Mouse (Mus musculus): ENCODE data around the gene Tnpo2.
A peak's percentile ranks its signal among the peaks of the same experiment; 100 is the strongest.
"Not testable (repeated sequence)": the region's sequence is repeated elsewhere in the genome, so short reads cannot be mapped to it uniquely, and the experiment has no call there.

The Tnpo2 gene

DNA sequence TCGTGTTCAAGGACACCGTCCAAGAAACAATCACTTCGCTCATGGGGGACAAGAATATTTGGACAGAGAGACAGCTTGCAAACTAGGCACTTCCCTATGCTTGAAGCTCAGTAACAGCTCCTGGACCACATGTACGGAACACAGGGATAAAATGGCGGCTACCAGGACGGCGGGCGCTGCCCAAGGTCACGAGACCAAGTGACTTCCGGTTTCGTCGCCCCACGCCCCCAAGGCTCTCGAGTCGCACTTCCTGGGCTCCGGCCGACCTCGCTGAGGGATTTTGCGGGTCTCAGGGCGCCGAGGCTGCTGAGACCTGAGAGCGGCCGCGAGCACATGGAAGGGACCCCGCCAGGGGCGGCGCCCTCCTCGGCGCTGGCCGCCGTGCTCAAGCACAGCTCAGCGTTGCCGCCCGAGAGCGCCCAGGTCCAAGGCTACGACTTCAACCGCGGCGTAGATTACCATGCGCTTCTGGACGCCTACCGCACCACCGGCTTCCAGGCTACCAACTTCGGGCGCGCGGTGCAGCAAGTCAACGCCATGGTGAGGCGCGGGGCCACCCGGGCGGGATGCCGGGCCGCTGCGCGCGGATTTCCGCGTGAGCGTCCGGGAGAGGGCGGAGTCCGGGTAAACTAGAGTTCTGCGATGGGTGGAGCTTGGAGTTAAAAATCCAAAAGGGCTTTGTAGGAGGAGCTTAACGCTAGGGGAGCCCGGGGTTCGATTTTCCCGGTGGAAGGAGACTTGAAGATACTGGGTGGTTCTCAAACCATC lies 35.0 kb downstream of the Tnpo2 start, which contains the start of gene Dhps:
TSS of gene Dhps (plus strand) at position 244 of the 768 bp plus-strand sequence.
- DNase-seq (ENCODE audit: low spot score in 2 of 2): peak; percentile 86 to 90

DNA sequence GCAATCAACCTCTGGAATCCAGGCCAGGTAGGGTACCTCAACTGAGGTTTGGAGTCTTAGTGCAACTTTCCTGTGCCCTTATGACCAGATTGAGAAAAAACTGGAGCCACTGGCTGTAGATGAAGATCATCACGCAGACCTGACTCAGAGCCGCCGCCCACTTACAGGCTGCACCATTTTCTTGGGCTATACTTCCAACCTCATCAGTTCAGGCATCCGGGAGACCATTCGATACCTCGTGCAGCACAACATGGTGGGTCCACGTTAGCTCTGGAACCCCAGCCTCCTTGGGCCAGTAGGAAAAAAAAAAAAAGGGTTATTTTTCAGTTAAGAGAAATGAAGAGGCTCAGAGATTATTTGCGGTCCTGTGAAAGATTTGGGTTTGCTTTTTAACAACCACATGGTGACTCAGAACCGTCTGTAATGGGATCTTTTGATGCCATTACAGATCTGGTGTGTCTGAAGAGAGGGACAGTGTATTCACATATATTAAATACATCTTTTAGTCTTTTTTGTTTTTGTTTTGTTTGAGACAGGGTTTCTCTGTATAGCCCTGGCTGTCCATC lies 35.7 kb downstream of the Tnpo2 start:
- DNase-seq (ENCODE audit: low spot score in 2 of 2): no peak

DNA sequence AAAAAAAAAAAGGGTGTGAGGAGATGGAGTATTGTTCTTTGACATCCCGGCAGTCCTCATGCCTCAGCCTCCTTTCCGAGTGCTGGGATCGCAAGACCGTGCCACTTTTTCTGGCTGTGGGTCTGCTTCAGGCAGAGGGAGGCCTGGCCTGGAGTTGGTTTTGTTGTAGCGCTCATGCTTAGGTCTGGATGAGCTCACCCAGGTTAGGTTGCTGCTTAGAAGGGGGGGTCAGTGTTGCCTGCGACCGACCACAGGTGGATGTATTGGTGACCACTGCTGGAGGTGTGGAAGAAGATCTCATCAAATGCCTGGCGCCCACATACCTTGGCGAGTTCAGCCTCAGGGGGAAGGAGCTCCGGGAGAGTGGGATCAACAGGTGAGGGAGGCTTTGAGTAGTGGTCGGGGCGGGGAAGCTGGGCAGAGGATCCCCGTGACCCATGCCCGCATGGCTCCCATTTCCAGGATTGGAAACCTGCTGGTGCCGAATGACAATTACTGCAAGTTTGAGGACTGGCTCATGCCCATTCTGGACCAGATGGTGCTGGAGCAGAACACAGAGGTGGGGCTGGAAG lies 36.4 kb downstream of the Tnpo2 start:
- no peak for DNase-seq (ENCODE audit: low spot score in 2 of 2)

DNA sequence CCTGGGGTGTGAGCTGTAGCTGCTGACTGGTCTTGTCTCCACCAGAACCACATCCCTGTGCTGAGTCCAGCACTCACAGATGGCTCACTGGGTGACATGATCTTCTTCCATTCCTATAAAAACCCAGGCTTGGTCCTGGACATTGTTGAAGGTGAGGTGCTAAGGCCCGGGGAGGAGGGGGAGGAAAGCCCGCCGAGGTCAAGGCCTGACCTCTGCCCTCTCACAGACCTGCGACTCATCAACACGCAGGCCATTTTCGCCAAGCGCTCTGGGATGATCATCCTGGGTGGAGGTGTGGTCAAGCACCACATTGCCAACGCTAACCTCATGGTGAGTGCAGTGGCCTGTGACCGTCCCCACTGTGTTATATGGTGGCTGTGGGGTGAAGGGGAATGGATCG lies 37.5 kb downstream of the Tnpo2 start:
- no peak for DNase-seq (ENCODE audit: low spot score in 2 of 2)

DNA sequence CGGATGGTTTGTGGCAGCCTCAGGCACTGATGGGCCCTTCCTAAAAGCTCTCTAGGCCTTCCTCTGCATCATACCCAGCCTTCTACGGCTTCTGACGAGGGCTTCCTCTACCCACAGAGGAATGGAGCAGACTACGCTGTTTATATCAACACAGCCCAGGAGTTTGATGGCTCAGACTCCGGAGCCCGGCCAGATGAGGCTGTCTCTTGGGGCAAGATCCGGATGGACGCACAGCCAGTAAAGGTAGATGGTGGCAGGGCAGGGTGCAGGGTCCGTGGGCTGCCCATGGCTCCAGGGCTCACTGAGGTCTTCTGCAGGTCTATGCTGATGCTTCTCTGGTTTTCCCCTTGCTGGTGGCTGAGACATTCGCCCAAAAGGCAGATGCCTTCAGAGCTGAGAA lies 37.9 kb downstream of the Tnpo2 start:
- no peak for DNase-seq (ENCODE audit: low spot score in 2 of 2)

DNA sequence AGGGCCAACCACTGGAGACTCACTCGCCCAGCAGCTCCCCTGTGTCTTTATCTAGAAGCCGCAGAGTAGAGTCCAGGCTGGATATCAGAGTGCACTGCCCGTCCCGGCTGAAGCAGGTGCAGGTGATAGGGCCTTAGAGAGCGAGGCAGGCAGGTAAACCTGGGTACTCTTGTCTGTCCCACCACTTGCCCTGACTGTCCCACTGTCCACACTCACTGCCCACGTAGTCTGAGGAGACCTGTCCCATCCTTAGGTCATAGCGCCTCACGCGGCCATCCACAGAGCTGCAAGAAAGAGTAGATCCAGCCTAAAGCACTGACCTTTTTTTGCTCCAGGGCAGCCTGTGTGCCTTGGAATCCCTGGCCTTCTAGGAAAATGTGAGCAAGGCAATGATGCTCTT lies 39.3 kb downstream of the Tnpo2 start:
- no peak for DNase-seq (ENCODE audit: low spot score in 2 of 2)

DNA sequence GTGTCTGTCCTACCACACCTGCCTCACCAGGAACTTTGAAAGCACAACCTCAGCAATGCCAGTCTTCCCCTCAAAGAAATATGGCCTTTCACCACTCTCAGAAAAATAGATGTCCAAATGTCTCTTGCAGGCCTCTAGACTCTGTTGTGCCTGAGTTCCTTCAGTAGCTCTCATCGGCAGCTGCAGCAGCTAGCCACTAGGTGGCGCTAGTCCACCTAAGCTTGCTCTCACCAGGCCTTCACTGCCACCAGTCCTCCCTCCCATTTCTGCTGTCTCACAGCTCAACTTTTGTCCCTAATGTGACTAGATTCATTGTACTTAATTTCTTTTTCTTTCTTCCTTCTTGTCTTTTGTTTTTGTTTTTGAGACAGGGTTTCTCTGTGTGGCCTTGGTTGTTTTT lies 40.3 kb downstream of the Tnpo2 start:
- DNase-seq (ENCODE audit: low spot score in 2 of 2): peak; percentile 72 to 75

DNA sequence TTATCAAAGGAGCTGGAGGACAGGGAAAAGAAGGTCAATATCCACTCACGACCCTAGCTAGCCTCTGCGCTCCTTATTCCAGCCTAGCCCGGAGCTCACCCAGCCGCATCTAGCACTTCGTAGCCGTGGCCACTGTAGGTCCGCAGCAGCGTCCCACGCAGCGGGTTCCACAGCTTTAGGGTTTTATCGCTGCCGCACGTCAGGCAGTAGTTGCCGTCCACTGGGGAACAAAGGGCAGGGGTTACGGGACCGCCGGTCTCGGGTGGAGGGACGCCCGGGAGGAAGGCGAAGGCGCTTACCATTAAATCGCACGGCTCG lies 43.5 kb downstream of the Tnpo2 start:
- DNase-seq (ENCODE audit: low spot score in 2 of 2): no peak

DNA sequence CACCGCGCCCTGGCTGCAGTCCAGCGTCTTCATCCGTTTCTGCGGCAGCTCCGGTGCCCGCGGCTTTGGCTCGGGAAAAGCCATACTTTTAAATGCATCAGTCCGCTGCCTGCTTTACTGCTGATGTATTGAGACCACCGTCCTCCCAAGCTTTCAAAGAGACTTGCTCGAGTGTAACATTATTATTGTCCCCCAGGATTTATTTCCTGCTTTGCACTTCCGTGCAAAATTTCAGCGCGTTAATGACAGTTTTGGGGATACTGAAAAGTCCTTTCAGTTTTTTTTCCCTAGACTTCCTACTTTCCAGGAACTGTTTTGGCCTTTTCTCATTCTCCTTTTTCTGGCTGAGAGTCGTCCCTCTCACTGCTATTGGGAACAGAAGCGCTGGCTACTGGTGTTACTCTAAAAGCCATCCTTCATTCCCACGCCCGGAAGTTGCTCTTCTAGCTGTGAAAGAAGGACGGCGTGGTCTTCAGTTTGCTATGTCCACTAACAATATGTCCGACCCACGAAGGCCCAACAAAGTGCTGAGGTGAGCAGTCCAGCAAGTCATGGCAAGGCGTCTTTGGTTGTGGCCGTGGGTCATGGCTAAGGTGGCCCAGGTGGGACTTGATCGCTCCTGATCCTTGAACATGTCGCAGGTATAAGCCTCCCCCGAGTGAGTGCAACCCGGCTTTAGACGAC lies 44.0 kb downstream of the Tnpo2 start, which contains the start of gene Wdr83os:
TSS of gene Wdr83os (plus strand) at position 209 of the 684 bp plus-strand sequence.
- DNase-seq (ENCODE audit: low spot score in 2 of 2): no peak

DNA sequence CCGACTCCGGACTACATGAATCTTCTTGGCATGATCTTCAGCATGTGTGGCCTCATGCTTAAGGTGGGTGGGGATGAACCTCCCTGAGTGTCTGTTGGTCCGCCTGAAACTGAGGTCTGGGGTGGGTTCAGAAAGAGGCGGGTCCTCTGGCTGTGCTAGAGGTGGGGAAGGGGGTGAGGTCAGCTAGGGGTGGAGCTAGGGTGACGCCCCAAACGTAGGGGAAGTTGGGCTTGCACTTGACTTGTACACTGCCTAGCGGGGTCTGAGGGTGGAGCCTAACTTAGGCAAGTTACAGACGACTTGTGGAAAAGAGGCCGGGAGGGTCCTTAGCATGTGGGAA lies 44.5 kb downstream of the Tnpo2 start, which contains the start of gene Wdr83:
TSS of gene Wdr83 (minus strand) at position 91 of the 340 bp plus-strand sequence.
- no peak for DNase-seq (ENCODE audit: low spot score in 2 of 2)

DNA sequence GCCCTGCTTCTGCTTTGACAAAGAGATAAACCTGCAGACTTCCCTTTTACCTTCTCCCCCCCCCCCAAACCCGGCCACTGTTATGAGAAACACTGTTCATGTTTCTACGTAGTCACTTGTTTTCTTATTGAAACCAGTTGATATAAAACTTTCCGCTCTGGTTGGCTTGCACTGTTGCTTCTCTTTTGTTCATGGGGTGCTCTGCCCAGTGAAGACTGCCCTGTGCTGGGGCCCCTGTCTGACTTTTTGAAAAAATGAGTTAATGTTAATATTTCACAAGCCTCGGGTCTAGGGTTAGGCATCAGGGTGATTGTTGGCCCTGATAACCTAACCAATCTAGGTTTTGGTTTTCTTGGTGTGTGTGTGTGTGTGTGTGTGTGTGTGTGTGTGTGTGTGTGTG lies 45.5 kb downstream of the Tnpo2 start:
- not testable (repeated sequence) for DNase-seq (ENCODE audit: low spot score in 2 of 2)

DNA sequence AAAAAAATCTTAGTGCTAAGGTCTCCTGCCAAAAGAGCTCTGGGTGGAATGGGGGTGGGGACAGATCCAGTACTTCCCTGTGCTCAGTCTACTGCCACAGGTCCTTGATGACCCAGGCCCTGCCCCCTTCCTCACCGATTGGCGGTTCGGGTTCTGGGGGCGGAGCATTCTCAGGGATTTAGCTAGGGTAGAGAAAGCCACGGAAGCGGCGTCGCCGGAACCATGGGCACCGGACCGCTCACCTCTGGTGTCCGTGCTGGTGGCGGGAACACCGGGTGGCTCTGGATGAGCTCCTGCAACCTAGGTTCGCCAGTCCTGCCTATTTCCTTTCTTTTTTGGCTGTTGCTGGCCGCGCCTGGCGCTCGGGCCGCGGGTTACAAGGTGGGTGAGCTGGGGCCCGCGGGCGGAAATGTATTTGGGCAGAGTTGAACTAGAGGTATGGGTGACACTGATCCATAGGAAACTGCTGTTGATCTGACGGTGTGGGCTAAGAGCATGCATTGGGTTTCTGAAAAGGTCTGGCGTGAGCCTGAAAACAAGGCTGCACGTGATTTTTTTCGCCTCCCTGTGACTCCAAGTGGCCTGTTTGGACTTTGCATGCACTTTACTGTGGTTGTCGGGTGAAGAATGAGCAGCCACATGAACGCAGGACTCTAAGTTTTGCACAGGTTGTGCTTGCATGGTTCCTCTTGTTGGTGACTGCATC lies 46.5 kb downstream of the Tnpo2 start, which contains the start of gene Man2b1:
TSS of gene Man2b1 (plus strand) at position 163 of the 706 bp plus-strand sequence.
- peak; percentile 84 to 90 for DNase-seq (ENCODE audit: low spot score in 2 of 2)

DNA sequence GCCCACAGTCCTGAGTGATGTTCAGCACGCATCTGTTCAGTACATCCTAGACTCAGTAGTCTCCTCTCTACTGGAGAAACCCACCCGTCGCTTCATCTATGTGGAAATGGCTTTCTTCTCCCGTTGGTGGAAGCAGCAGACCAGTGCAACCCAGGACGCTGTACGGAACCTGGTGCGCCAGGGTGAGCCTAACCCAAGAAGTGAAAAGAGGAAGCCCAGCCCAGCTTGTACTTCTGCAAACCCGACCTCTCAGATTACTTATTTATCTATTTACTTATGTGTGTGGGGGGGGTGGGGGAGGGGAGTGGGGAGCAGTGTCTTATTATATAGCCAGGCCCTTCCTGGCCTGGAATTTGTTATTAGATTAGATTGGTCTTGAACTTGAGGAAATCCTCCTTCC lies 47.9 kb downstream of the Tnpo2 start:
- no peak for DNase-seq (ENCODE audit: low spot score in 2 of 2)

DNA sequence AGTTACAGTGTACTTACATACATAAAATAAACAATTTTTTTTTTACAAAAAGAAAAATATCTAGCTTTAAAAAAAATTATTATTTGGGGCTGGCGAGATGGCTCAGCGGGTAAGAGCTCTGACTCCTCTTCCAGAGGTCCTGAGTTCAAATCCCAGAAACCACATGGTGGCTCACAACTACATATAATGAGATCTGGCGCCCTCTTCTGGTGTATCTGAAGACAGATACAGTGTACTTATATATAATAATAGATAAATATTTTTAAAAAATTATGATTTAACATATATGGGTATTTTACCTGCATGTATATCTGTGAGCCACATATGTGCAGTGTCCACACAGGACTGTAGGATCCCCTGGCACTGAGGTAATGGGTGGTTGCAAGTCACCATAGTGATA lies 49.5 kb downstream of the Tnpo2 start:
- no peak for DNase-seq (ENCODE audit: low spot score in 2 of 2)

DNA sequence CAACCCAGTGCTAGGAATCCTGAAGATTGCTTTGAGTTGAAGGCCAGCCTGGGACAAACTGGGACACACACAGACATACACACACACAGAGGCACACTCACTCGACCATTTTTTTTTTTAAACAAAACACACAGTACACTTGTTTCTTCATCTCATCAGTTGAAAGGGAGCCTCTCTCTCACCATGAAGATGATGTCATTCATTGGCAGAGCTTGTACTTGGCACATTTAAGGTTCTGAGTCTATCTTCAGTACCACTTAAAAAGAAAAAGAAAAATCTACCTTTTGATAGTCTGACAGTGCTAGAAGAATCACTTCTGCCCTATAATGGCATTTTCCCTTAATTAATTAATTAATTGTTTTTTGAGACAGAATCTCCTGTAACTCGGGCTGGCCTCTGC lies 52.1 kb downstream of the Tnpo2 start:
- no peak for DNase-seq (ENCODE audit: low spot score in 2 of 2)

DNA sequence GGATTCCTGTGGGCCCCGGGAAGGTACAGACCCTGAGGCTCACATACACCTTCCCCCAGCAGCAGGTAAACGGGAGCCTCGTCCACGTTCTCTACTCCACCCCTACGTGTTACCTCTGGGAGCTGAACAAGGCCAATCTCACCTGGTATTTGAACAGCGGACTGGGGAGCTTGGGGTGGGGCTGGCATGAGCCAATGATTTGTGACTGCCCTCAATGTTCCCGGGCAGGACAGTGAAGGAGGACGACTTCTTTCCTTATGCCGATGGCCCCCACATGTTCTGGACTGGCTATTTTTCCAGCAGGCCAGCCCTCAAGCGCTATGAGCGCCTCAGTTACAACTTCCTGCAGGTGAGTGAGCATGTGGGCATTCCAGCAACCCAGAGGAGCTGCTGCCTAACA lies 54.1 kb downstream of the Tnpo2 start:
- DNase-seq (ENCODE audit: low spot score in 2 of 2): peak in 1 of 2 experiments; percentile 16

DNA sequence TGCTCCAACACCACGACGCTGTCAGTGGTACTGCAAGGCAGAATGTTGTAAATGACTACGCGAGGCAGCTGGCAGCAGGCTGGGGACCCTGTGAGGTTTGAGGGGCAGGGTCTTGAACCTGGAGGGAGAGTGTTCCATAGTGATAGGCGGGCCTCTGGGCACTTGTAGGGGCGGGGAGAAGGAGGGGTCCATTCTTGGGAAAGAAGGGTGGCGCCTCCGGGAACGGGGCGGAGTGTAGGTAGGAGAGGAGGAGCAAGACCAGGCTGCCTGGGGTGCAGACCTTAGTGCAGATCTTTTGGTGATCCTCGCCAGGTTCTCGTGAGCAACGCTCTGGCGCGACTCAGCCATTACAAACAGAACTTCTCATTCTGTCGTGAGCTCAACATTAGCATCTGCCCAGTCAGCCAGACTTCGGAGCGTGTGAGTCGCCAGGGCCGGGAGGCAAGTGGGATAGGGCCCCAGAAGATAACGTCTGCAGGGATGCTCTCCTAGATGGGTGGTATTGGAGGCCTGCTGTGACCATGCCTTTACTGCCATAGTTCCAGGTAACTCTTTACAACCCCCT lies 54.9 kb downstream of the Tnpo2 start:
- DNase-seq (ENCODE audit: low spot score in 2 of 2): peak in 1 of 2 experiments; percentile 14

DNA sequence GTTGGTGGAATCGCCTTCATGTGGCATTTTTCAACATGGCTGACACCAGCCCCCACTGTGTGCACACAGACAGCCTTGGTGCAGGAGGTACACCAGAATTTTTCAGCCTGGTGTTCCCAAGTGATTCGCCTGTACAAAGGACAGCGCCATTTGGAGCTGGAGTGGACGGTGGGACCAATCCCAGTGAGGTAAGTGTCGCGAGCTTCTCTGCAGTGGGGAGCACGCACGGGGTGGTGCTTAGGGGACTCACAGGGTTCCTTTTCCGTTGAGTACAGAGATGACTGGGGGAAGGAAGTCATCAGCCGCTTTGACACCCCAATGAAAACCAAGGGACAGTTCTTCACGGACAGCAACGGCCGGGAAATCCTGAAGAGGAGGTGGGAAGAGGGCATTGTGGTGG lies 58.3 kb downstream of the Tnpo2 start:
- peak in 1 of 2 experiments; percentile 16 for DNase-seq (ENCODE audit: low spot score in 2 of 2)

DNA sequence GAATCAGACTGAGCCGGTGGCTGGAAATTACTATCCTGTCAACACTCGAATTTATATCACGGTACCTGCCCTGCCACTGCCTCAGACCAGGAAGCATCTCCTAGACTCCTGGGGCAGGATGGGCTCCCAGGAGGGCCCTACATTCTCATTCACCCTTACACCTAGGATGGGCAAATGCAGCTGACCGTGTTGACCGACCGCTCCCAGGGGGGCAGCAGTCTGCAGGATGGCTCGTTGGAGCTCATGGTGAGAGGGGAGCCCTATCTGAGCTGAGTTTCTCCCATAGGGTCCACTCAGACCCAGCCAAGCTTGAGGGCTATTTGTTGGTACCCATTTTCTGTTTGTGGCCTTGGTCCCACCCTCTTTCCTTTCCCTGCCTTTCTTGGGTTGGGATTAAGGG lies 58.9 kb downstream of the Tnpo2 start:
- peak in 1 of 2 experiments; percentile 10 for DNase-seq (ENCODE audit: low spot score in 2 of 2)

DNA sequence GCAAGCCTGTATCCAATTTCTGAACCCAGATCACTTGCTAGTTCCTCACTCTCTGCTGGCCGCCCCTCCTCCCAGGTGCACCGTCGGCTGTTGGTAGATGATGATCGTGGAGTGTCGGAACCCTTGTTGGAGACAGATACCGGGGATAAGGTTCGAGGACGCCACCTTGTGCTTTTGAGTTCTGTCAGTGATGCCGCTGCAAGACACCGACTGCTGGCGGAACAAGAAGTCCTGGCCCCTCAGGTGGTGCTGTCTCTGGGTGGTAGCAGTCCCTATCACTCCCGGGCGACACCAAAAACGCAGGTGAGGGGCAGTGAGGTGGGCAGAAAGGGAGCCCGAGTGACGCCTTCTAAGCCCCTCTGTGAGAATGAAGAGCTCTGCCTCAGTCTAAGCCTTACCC lies 59.5 kb downstream of the Tnpo2 start:
- peak in 1 of 2 experiments; percentile 12 for DNase-seq (ENCODE audit: low spot score in 2 of 2)

DNA sequence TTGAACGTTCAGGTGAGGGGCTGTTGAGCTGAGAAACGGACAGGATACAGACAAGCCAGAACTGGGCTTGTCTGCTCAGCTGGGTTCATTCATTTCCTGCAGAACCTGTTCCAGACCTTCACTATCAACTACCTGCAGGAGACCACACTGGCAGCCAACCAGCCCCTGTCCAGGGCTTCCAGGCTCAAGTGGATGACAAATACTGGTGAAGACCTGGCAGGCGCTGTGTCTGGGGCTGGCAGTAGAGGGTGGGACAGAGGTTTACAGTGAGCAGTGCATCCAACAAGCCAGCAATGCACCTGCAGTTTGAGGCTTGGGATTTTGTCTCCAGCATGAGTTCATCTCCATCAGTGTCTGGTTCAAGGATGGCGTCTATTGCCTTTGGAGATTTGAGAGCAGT lies 60.1 kb downstream of the Tnpo2 start:
- DNase-seq (ENCODE audit: low spot score in 2 of 2): no peak
